Mouse (Mus musculus) embryonic fibroblast, embryonic 13.5 days (primary cell): ENCODE measurements around the gene Pax4. TPM values are rescaled to one million over a fixed set of nuclear protein-coding genes. Genes with fewer than 3 reads are reported as not detected.

ENCODE experiments used
- H3K27ac ChIP-seq: 2 replicates; pipeline ENCODE4 v1.5.1; 2012; ENCODE audit warnings: low read length, control low read depth, inconsistent platforms; ENCODE audit not compliant: insufficient read depth
- H3K4me1 ChIP-seq: 2 replicates; pipeline ENCODE4 v1.6.1; 2011; ENCODE audit warnings: low read length; ENCODE audit not compliant: control insufficient read depth, insufficient read depth
- H3K4me3 ChIP-seq: 2 replicates; pipeline ENCODE4 v1.5.1; 2011; ENCODE audit warnings: mild to moderate bottlenecking, control low read depth, low read length; ENCODE audit not compliant: insufficient read depth
- CTCF ChIP-seq: IDR thresholded peaks from 2 replicates; pipeline ENCODE4 v1.5.1; 2011; ENCODE audit warnings: mild to moderate bottlenecking, control low read depth, low read length, moderate library complexity, borderline replicate concordance; ENCODE audit not compliant: insufficient read depth
- POLR2A ChIP-seq: IDR thresholded peaks from 2 replicates; pipeline ENCODE4 v1.6.1; 2011; ENCODE audit warnings: low read depth, mild to moderate bottlenecking, control low read depth, low read length, moderate library complexity
- polyA plus RNA-seq: library from polyadenylated mRNA; stranded (reverse); fragments of >200 nt; gene quantifications from 2 replicates; pipeline ENCODE4 v1.2.4, GENCODE M21; 2011; ENCODE audit warnings: low read depth; ENCODE audit not compliant: missing spikeins, insufficient read length

Pax4 gene
- polyA plus RNA-seq, 1 experiment, result not detected

GRCm38 (mm10) chr6:28410053-28410452 lies 39.1 kb downstream of the Pax4 start:
- Histone ChIP-seq H3K4me1 (no peaks in the 10 kb centered on the region), H3K27ac (no peak overlapping the region), H3K4me3 (no peak overlapping the region)
- no peak for TF ChIP-seq CTCF

GRCm38 (mm10) chr6:28399791-28400190 lies 49.4 kb downstream of the Pax4 start:
- Histone ChIP-seq H3K4me1 (no peaks in the 10 kb centered on the region), H3K4me3 (no peak overlapping the region), H3K27ac (no peak overlapping the region)
- TF ChIP-seq POLR2A, result no peak
- no peak for TF ChIP-seq CTCF

GRCm38 (mm10) chr6:28398726-28399125 lies 50.4 kb downstream of the Pax4 start:
- Histone ChIP-seq H3K4me3 (no peak overlapping the region), H3K4me1 (no peaks in the 10 kb centered on the region), H3K27ac (no peak overlapping the region)
- TF ChIP-seq POLR2A (no peak), CTCF (no peak)

GRCm38 (mm10) chr6:28397681-28398203 lies 51.4 kb downstream of the Pax4 start, which contains the start of gene Zfp800:
TSS of gene Zfp800 (minus strand) at chr6:28398005.
- H3K4me1 ChIP-seq, result no peaks in the 10 kb centered on the region
- no peak within 1 kb of the TSS for H3K27ac ChIP-seq
- H3K4me3 ChIP-seq, result peak within 1 kb of the TSS; percentile 44
- TF ChIP-seq POLR2A (no peak), CTCF (no peak)

- H3K27ac ChIP-seq, result no peak overlapping the region
- no peak for TF ChIP-seq CTCF
- TF ChIP-seq POLR2A, result no peak
- peak overlapping the region; percentile 44 for H3K4me3 ChIP-seq
- no peaks in the 10 kb centered on the region for H3K4me1 ChIP-seq
These were observed 52.2 kb downstream of the Pax4 start for GRCm38 (mm10) chr6:28396853-28397457.

- TF ChIP-seq POLR2A (no peak), CTCF (no peak)
- no peaks in the 10 kb centered on the region for H3K4me1 ChIP-seq
- no peak overlapping the region for H3K27ac ChIP-seq
- H3K4me3 ChIP-seq, result no peak overlapping the region
These were observed 52.9 kb downstream of the Pax4 start for GRCm38 (mm10) chr6:28396051-28396852.

Other genes with a start within 250 kb of the Pax4 start
- gene Zfp800, start 51.3 kb downstream of the Pax4 start, polyA plus RNA-seq, result 20.0 and 21.9 TPM in 2 replicates
- gene Arf5, start 25.8 kb downstream of the Pax4 start, polyA plus RNA-seq, result 103 and 128 TPM in 2 replicates
- not detected in 2 replicates for gene Fscn3, start 21.6 kb downstream of the Pax4 start, polyA plus RNA-seq
- gene Gcc1, start 21.0 kb downstream of the Pax4 start, polyA plus RNA-seq, result 15.3 and 15.4 TPM in 2 replicates
- 138 and 140 TPM in 2 replicates for gene Snd1, start 25.8 kb upstream of the Pax4 start, polyA plus RNA-seq